Mouse (Mus musculus) retina, adult 2 months (tissue): Measurements from ENCODE around the gene Impdh2.

ENCODE experiments used
- DNase-seq: peaks from one replicate; pipeline ENCODE4 v3.0.0-alpha.2; 2012; ENCODE audit warnings: low read depth, low spot score

Gene Impdh2

GRCm38 (mm10) chr9:108560227-108560841, at the start of gene Impdh2:
Gene Impdh2 (plus strand): TSS chr9:108560286.
- peak; percentile 89 for DNase-seq

DNA sequence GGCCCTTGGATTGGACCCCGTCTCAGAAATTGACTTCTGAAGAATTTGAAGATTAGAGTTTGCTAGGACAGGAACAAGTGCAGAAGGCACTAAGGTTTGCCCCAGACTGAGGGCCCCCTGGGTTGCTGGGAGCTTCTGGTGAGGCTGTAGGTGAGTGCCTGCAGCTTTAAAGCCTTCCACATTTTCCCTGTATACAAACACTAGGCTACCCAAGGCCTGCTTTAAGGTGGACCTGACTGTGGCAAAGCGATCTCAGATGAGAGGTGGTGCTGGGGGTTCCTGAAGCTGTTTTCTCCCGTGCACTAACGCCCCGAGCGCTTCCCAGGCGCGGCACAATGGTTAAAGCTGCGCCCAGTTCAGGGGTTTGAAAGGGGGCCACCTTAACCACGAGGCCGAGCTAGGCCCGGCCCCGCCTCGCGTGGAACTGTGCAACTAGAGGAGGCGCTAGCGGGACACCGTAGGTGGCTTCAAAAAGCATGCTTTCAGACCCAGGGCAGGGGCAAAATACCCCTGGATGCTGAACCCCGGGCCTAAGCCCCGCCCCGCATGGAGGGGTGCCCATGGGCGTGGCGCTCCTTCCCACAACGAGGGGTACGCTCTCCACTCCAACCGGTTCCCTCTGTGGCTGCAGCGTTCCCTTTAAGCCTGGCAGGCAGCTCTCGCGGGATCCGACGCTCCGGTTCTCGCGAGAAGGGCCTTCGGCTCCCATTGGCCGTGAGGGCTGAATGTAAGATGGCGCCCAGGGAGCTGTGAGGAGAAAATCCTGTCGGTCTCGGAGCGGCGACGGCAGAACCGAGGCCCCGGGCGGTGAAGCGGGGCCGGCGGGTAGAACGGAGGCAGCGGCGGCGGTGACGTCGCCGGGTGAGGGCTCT, 43.5 kb upstream of the Impdh2 start, which contains the start of gene Qrich1:
Qrich1 (plus strand) TSS at position 427 of the 872 bp plus-strand sequence.
- DNase-seq, result peak; percentile 92

DNA sequence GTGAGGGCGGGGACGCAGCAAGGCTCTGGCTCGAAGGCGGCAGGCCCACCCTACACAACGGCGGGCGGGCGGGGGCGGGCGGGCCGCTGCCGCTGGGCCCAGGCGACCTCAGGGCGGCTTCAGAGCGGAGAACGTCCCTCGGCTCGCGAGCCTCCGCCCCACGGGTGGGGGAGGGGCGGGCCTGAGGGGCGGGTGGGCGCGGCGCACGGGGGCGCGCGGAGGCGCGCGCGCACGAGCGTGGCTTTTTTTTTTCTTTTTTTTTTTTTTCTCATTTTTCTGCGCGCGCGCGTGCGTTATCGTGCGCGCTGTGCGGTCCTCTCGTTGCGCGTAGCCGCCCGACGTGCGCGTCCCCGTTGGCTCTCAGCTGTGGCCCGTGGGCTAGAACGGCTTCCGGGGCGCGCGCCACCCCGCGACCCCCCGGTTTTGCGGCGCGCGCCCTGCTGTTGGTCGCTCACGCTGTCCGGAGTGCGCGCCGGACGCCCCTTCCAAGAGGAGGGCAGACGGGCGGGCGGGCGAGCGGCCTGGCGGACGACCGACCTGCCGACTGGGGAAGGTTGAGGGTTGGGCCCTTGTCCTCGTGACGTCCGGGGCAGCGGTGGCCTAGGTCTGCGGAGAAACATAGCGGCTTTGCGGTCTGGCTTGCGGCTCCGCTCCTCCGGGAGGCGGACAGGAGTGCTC, 42.7 kb upstream of the Impdh2 start:
- DNase-seq, result peak; percentile 38

DNA sequence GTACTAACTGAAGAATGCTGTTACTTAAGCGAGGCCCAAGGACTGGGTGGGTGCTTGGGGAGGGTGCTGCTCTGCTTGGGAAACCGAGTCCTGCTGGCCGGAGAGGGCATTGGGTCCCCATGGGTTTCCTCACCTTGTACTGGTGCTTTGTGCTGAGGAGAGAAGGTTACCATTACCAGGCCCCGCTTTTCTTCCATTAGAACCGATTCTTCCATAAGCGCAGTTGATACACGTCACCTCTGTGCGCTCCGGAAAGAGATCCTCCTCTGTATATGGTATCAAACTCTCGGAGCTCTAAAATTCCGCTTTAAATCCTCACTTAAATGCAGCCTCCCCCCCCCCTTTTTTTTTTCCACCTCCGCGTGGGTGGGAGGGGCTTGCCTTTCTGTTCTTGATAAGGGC, 42.2 kb upstream of the Impdh2 start:
- DNase-seq, result no peak

- DNase-seq, result no peak
Measured at GRCm38 (mm10) chr9:108521604-108522003, 38.5 kb upstream of the Impdh2 start.

DNA sequence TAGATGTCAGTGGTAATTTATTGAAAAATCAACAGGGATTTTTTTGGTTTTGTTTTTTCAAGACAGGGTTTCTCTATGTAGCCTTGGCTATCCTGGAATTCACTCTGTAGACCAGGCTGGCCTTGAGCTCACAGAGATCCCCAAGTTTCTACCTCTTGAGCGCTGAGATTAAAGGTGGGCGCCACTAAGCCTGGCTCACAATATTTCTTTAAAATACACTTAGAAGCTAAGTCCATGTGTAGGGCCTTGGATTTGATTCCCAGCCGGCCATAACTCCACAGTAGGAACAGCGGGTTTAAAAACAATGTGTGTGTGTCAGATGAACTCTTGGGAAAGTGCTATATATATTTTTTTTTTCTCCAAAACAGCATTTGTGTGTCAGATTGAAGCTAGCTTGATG, 36.7 kb upstream of the Impdh2 start:
- no peak for DNase-seq

- DNase-seq, result no peak
Measured at GRCm38 (mm10) chr9:108525400-108525799, 34.7 kb upstream of the Impdh2 start.

GRCm38 (mm10) chr9:108530954-108531353, 29.1 kb upstream of the Impdh2 start:
- DNase-seq, result peak; percentile 48

GRCm38 (mm10) chr9:108531496-108531895, 28.6 kb upstream of the Impdh2 start:
- DNase-seq, result no peak

DNA sequence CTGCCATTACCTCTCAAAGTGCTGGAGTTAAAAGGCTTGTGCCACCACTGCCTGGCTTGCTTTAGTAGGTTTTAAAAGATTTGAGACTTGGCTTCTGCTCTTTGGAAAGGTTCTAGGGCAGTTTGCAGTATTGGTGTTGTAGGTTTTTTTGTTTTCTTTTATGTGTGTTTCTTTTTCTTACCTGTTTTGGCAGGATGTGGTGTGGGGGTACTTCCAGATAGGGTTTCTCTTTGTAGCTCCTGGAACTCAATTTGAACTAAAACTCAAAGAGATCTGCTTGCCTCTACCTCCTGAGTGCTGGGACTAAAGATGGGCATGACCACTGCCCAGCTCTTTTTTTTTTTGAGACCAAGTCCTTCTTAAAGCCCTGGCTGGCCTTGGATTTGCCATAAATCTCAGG, 19.2 kb upstream of the Impdh2 start:
- DNase-seq, result no peak

DNA sequence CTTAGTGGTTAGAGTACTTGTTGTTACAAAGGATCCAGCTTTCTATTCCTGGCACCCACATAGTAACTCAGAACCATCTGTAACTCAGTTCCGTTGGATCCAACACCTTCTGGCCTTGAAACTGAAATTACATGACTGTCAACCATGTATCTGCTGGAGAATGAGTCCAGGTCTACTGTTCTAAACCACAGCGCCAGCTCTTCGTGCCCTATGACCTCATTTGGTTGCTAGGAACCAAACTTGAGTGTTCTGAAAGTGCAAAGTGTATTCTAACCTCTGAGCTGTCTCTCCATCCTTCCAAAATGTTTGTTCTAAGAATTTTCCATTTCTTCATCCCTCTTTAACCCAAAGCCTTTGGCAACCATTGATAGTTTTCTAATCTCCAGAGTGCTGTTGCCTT, 14.1 kb upstream of the Impdh2 start:
- no peak for DNase-seq

DNA sequence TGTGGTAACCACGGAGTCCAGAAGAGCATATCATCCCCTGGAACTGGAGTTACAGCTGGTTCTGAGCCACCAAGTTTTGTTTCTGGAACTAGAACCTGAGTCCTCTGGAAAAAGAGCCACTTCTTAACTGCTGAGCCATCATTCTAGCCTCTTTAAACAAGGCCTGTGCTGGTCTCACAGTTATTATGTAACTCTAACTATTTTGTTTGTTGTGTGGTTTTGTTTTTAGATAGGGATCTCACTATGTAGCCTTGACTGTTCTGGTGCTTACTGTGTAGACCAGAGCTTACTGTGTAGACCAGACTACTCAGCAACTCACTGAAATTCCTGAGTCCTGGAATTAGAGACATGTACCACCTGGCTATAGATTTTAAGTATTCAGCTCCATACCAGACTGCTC, 13.2 kb upstream of the Impdh2 start:
- DNase-seq, result no peak

DNA sequence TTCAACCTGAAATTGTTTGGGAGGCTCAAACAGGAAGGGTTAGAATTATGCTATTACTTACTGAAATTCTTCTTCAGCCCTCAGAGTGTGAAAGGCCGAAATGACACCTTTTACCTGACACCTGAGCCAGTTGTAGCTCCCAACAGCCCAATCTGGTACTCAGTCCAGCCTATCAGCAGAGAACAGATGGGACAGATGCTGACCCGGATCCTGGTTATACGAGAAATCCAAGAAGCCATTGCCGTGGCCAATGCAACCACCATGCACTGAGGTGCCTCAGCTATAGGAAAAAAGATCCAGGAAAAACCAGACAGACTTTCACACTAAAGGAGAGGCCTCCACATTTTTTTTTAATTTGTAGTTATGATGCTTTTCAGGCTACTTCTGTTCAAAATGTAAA, 917 bp upstream of the Impdh2 start:
- no peak for DNase-seq

GRCm38 (mm10) chr9:108563671-108564070, 3.6 kb downstream of the Impdh2 start:
- DNase-seq, result no peak

- no peak for DNase-seq
Measured at GRCm38 (mm10) chr9:108564131-108564530, 4.0 kb downstream of the Impdh2 start.

- no peak for DNase-seq
Measured at GRCm38 (mm10) chr9:108565881-108566814, 6.1 kb downstream of the Impdh2 start.

DNA sequence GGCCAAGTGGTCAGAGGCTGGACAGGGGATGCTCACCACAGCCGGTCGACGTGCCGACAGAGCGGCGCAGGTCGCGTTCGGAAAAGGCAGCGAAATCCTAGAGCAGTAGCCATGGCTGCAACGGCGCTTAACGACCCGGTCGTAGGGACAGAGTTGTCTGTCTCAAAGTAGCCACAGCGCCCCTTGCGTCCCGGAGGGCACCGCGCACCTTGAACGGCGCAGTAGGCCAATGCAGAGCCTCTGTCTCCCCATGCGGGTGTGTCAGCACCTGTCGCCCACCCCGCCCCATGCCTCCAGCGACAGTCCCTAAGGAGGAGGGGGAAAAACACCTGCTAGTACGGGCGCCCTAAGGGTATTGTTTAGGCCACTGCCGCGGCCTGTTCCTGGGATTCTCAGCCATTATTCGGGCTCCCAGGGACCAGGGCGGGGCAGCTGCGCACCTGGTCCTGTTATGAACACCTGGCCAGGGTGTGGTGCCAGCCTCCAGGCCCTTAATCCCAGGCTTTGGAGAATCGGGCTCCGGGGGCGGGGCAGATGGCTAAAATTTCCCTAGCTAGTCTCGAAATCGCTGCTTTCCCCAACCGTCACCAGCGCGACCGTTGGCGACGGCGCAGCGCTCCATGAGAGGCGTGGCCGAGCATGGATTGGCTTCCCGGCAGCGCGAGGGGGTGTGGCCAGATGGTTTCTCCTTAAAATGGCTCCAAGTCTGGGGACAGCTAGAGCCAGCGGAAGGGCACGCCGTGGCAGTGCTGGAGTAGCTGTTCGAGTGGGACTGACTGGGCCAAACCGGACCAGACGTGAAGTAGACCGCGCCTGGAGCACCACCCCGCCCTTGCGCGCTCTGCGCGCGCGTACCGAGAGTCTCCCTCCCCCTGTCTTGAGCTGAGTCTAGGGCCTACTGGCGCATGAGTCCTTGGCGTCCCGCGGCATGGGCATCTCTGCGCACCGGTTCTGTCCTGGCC, 7.0 kb downstream of the Impdh2 start, which contains the start of gene Ndufaf3:
Ndufaf3 (minus strand) TSS at position 620 of the 962 bp plus-strand sequence.
- DNase-seq, result peak; percentile 85

DNA sequence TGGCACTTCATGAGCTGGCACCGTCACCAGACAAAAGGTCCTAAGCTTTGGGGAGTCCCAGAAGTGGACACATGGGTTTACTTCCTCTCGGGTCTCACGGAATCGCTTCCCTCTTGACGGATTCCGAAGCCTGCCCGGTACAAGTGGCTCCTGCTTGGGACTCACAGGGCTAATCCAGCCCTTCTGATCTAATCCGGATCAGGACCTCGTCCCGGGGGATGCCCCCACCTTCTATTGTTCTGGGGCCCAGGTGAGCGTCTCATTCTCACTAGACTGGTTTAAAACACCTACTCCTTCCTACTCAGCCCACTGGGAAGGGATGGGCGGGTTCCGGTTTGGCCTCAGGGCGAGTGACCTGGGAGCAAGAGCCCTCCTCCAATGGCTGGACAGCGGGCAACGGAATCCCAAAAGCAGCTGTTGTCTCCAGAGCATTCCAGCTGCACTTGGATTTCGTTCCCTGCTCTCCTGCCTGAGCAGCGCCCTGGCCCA, 7.9 kb downstream of the Impdh2 start:
- DNase-seq, result peak; percentile 68

DNA sequence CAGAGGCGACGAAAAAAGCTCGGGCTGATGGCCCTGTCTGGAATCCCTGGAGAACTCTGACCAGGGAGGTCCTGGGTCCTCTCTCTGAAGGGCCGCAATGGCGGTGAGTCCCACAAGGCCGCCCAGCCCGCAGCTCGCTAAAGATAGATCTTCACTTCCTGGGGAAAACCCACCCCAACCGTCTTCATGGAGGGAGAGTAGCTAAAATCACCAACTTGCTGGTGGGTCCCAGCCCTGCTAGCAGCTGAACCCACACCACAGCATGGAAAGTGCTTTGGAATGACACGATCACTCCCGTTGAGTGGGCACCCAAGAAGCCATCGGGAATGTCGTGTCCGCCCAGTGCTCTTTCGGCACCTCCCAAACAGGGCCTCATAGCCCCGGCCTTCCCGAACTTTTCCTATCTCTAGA, 8.4 kb downstream of the Impdh2 start:
- DNase-seq, result no peak
